Mouse (Mus musculus) embryonic fibroblast, embryonic 13.5 days (primary cell): Measurements from ENCODE around the gene Igfbp2. TPM values are rescaled to one million over a fixed set of nuclear protein-coding genes. Genes with fewer than 3 reads are reported as not detected.
A peak's percentile ranks its signal among the peaks of the same experiment; 100 is the strongest.

Experiments used
- H3K27ac ChIP-seq: 2 replicates; pipeline ENCODE4 v1.5.1; 2012; ENCODE audit warnings: low read length, control low read depth, inconsistent platforms; ENCODE audit not compliant: insufficient read depth
- H3K4me1 ChIP-seq: 2 replicates; pipeline ENCODE4 v1.6.1; 2011; ENCODE audit warnings: low read length; ENCODE audit not compliant: control insufficient read depth, insufficient read depth
- H3K4me3 ChIP-seq: 2 replicates; pipeline ENCODE4 v1.5.1; 2011; ENCODE audit warnings: mild to moderate bottlenecking, control low read depth, low read length; ENCODE audit not compliant: insufficient read depth
- CTCF ChIP-seq: IDR thresholded peaks from 2 replicates; pipeline ENCODE4 v1.5.1; 2011; ENCODE audit warnings: mild to moderate bottlenecking, control low read depth, low read length, moderate library complexity, borderline replicate concordance; ENCODE audit not compliant: insufficient read depth
- POLR2A ChIP-seq: IDR thresholded peaks from 2 replicates; pipeline ENCODE4 v1.6.1; 2011; ENCODE audit warnings: low read depth, mild to moderate bottlenecking, control low read depth, low read length, moderate library complexity
- polyA plus RNA-seq: library from polyadenylated mRNA; stranded (reverse); fragments of >200 nt; gene quantifications from 2 replicates; pipeline ENCODE4 v1.2.4, GENCODE M21; 2011; ENCODE audit warnings: low read depth; ENCODE audit not compliant: missing spikeins, insufficient read length

Igfbp2 gene
- polyA plus RNA-seq, 1 experiment: 641 TPM

DNA sequence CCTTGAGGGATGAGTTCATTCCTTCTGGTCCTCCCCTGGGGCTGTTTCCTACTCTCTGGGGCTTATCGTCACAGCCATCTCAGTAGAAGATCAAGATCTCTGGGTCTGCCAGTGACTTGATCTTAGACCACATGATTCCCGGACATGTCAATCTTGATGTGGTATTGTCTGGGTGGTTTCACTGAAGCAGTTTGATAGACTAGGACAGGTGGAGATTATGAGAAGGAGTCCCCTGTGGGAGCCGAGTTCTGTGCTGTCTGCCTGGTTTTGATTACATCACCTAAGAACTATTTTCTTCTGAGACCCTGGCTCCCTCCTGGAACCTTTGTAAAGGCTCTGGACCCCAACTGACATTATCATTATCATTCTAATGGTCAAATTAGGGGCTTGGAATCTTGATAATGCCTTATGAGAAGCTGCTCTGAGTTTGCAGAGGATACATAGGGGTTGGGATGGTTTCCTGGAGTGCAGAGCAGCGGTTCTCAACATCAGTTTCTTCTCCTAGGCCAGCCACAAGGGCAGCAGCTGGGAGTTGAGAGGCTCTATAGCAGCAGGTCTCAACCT, 27.1 kb upstream of the Igfbp2 start:
- Histone ChIP-seq H3K4me1 (peaks cover 4% of the 10 kb centered on the region), H3K27ac (no peak overlapping the region), H3K4me3 (no peak overlapping the region)
- TF ChIP-seq POLR2A (no peak), CTCF (no peak)

DNA sequence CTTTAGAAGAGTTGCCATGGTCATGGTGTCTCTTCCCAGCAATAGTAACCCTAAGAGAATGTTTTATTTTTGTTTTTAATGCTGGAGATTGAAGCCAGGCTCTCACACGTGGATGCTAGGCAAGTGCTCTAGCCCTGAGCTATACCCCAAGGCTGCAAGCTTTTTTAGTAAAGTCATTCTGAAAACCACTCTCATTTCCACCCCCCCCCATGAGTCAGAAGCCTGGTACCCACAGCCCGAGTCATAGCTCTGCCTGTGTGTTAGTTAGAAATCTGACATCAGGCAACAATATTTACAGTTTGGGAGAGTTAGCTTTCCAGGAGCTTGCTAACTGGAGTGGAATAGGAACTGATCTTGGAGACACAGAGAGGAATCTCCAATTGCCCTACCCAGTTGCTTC, 25.9 kb upstream of the Igfbp2 start:
- Histone ChIP-seq H3K4me3 (no peak overlapping the region), H3K4me1 (peaks cover 4% of the 10 kb centered on the region), H3K27ac (0 out of 2 replicates have a peak overlapping the region, but pooled peaks have one; percentile 19)
- TF ChIP-seq CTCF (no peak), POLR2A (no peak)

DNA sequence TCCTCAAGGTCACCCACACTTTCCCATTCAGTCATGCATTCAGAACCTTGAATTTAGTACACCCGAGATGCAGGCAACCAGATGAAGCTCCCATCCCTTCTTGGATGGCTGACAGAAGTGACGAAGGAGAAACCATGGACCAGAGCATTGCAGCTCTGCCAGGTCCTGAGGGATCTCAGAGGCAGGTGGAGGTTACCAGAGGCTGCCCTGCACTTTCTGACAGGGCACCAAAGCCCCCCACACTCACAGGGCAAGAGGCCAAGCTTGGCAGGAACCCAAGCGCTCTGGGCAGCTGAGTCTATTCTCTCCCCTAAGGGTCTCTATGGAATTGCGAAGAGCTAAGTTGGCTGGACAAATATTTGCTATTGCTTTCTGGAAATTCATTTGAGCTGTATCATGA, 20.3 kb upstream of the Igfbp2 start:
- Histone ChIP-seq H3K27ac (no peak overlapping the region), H3K4me3 (no peak overlapping the region), H3K4me1 (peaks cover under 1% of the 10 kb centered on the region; the same call in 1 of the 2 replicates)
- TF ChIP-seq CTCF (no peak), POLR2A (no peak)

DNA sequence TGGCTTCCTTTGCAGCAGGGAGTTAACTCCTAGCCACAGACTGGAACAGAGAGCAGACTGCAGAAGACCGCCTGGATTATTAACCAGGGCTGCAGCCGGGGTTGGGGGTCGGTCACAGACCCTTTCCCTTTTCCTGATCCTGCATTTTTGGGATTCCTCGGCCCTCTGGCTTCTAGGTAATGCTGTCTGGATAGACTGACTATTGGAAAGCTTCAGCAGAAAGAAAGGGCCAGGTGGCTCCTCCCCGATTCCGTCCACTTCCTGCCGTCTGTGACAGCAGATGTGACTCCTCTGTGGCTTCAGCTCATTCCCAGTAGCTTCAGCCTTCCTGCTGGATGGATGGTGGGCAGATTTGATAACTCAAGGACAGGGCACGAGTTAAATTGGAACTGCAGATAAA, 19.3 kb upstream of the Igfbp2 start:
- Histone ChIP-seq H3K4me1 (no peaks in the 10 kb centered on the region), H3K4me3 (no peak overlapping the region), H3K27ac (no peak overlapping the region)
- no peak for TF ChIP-seq POLR2A
- no peak for TF ChIP-seq CTCF

DNA sequence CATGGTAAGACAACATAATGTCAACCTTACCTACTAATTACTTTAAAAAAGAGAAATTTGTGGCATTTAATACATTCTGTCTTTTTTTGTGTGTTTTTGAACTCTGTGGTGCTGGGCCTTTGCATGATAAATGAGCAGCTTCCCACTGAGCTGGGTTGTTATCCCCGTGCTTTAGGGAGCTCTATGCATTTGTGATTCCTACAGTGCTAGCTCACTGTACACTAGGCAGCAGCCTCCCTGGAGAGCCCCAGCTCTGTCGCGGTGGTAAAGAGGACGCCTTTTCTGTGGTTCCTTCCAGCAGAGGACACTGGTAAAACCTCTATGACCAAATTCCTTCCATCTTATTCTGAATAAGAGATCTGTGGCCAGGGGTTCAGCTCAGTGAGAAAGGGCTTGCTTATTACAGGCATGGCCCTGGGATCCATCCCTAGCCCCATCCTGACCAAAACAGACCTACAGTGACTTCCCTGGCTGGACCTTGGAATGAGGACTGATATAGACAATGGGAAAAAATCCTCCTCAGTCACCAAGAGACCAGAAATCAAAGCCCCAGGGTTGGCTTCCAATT, 18.7 kb upstream of the Igfbp2 start:
- TF ChIP-seq CTCF (no peak), POLR2A (no peak)
- no peaks in the 10 kb centered on the region for H3K4me1 ChIP-seq
- no peak overlapping the region for H3K27ac ChIP-seq
- H3K4me3 ChIP-seq: no peak overlapping the region

DNA sequence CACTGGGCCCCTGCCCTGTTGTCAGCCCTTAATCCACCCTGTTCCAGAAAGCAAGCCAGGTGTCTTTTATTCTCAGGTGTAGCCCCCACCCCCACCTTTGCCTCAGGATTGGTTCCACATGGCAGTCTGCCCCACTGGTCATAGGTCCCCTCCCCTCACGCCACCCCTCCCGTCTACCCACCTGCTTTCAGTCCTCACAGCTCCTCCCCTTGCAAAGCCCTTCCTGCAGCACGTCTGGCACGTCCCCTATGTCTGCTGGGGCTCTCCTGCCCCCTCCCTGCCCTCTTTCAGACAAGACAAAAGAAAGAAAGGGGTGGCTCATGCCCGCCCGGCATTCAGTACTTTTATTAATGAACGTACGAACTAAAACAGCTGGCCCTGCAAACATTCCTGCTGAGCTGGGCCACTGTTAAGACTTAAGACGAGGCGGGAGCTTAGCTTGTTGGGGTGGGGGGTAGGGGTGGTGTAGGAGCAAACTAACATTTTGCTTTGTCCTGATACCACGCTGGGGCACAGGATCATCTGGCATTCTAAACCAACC, 18.2 kb upstream of the Igfbp2 start:
- Histone ChIP-seq H3K4me3 (no peak overlapping the region), H3K4me1 (no peaks in the 10 kb centered on the region), H3K27ac (no peak overlapping the region)
- no peak for TF ChIP-seq POLR2A
- TF ChIP-seq CTCF: no peak

DNA sequence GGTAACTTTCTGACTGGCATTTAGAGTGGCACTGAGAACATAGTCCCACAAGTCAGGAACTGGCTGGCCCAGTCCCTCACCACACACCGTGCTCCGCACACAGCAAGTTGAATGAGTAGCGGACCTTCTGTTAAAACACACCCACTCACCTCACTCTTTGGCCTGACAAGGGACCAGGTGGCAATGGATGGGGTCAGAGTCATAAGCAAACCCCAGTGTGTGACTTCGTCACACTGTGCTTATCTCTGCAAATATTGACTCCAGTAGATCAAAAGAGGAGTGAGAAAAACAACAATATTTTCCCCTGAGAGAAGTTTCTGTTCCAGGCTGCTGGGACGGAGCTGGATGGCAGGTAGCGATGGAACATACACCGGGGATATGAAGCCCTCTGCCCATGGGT, 15.0 kb upstream of the Igfbp2 start:
- Histone ChIP-seq H3K27ac (no peak overlapping the region), H3K4me3 (no peak overlapping the region), H3K4me1 (no peaks in the 10 kb centered on the region)
- TF ChIP-seq CTCF (no peak), POLR2A (no peak)

DNA sequence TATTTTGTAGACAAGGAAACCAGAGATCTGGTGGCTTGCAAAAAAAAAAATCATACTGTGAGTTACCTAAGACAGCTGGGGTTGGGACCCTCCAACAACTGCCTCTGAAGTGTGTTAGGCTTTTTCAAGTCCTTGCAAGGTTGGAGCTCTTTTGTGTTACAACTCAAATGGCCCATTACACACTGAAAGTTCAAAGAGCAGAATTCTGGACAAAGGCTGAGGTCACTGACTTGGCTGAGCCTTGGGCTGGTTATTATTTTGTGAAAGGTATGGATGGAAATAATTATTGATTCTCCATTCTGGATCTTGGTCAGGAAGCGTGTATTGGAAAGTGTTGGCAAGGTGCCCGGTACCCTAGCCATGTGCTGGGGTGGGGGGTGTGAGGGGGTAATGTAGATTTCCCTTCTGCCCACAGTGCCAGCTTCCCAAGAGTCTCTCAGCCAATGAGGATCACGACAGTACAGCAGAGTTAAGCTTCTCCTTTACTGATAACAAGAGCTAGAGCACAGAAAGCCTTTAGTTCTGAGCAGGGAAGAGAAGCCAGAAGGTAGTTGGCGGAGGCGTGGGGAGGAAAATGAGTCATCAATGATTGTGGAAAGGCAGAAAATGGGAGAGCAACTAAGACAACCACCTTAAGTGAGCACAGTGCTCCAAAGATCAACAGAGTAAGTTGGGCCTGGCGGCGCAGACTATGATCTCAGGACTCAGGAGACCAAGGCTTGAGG, 14.2 kb upstream of the Igfbp2 start:
- no peak for TF ChIP-seq POLR2A
- H3K27ac ChIP-seq: no peak overlapping the region
- no peak overlapping the region for H3K4me3 ChIP-seq
- no peaks in the 10 kb centered on the region for H3K4me1 ChIP-seq

DNA sequence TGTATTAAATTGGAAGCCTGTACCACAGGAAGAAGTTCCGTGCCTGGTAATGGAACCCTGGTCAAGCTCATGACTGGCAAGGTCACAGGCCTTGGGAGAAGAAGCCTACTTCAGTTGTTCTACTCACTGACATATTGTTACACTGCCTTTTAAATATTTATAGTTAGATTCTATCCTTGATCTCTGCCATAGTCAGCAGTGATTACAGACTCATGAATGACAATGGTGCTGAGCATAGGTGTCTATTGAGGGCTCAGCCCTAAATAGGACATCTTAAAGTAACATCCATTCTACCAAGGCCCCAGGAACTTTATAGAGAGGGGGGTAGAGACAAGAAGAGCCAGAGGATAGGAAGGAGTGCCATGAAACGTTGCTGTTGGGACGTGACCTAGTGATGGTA, 13.2 kb upstream of the Igfbp2 start:
- Histone ChIP-seq H3K4me3 (no peak overlapping the region), H3K27ac (no peak overlapping the region), H3K4me1 (no peaks in the 10 kb centered on the region)
- TF ChIP-seq CTCF (no peak), POLR2A (no peak)

DNA sequence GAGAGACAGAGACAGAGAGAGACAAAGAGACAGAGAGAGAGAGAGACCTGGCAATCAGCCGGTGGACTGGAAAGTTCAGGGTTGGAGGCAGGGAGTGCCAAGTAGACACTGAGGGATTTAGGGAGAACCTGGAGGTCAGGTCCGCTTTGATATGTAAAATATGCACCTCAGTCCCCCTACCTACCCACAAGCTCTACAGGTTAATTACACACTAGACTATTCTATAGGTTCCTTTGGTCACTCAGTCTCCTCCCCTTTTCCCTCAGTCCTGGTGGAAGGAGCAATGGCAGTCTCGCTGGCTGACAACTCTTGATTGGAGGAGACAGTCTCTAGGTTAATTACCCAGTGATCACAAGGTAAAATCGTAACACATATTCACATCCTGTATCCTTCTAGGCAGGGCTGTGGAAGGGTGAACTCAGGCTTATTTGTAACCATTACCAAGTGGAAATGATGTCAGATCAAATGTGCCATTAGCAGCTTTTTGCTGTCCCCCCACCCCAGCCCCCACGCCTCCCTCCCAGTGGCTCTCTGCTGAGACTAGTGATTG, 11.1 kb upstream of the Igfbp2 start:
- Histone ChIP-seq H3K4me3 (no peak overlapping the region), H3K4me1 (no peaks in the 10 kb centered on the region), H3K27ac (no peak overlapping the region)
- no peak for TF ChIP-seq CTCF
- no peak for TF ChIP-seq POLR2A
